Mouse (Mus musculus) brain, adult 2 months (tissue): Measurements from ENCODE around the gene H2al1h.
"Not testable (repeated sequence)": the region's sequence is repeated elsewhere in the genome, so short reads cannot be mapped to it uniquely, and the experiment has no call there.

Source experiments
- DNase-seq: peaks from one replicate; pipeline ENCODE4 v3.0.0; 2011; ENCODE audit warnings: low read depth, low spot score

H2al1h gene

DNA sequence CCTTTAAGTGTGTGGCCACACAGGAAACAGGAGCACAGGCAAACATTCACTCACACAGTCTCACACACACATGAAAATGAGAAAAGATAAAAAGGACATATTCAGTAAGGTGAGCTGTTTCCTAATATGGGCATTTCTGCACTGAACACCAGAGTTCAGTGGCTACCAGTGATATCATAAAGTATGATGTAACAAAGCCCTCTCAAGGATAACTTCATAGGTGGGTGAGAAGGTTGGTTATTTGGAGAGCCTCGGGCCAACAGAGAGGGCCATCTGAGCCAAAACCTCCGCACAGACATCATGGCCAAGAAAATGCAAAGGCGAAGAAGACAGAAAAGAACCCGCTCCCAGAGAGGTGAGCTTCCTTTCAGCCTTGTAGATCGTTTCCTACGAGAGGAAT is at the start of gene H2al1h:
TSS of gene H2al1h (plus strand) at position 301 of the 400 bp plus-strand sequence.
- DNase-seq, result not testable (repeated sequence)

DNA sequence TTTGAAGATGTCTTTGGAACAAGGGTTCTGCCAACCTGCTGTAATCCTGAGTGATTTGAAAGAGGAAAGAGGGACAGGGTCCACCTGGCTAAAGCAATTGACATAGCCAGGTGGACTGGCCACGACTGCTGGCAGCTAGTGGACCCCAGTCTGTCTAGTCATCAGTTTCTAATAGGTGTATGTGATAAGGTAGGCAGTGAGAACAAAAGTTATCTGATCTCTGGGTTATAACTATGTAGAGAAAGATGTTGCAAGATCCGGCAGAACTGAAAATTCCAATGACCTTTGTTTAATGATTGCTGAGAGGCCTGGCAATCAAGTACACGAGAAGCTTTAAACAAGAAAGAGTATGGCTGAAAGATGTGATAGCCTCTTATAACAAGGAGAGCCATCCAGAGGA is 48.1 kb upstream of the H2al1h start:
- DNase-seq, result no peak

DNA sequence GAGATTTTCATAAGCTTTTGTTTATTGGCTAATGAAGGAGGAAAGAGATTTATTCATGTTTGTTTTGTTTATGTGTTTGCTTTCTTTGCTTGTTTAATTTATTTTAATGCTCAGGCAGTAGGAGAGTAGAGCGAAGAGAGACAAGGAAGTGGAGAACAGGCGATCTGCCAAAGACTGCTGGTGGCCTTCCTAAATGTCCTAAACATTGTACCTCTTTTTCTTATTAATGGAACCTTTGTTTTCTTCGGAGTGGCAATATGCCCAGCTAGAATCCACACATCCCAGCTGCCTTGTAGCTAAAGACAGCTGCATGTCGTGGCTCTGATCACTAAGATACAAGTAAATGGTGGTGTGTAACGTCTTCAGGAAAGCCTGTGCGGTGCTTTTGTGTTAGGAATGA is 44.2 kb upstream of the H2al1h start:
- no peak for DNase-seq

DNA sequence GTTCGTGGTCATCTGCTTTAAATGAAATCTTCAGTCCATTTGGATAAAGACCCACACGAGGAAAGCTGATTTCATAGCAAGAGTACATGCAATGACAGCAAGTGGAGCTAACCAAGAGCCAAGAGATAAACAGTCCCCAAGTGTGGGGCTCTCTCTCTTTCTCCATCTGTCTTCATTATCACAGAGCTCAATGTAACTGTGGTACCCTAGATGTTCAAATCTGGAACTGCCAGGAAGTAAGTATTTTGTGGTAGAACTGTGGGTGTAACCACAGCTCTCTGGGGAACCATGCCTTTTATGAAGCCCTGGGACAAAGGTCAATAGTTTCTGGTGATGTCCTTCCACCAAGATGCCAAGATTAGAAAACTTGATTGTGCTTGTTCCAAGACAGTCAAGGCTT is 40.6 kb upstream of the H2al1h start:
- no peak for DNase-seq

DNA sequence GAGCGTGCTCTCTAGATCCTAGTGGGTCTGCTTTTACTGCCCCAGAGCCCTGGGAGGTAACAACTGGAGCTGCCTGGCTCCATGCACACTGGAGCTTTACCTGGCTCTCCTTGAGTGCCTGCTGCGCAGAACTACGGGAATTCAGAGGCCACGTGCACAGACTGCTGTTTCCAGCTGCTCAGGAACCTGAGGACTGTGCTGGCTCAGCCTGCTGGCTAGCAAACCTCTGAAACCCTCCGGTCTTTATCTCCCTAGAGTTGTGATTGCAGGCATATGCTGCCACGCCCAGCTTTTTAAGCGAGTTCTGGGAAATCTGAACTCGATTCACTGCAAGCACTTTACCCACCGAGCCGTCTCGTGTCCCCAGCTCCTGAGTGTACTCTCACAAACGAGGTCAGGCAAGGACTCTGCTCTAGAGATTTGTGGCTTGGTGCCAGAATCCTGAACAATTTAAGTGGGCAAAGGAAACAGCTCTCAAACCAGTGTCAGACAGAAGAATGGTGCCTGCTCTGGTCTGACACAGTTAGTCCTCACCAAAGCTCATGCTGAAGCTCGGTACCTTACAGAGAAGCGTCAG is 32.9 kb upstream of the H2al1h start:
- no peak for DNase-seq

DNA sequence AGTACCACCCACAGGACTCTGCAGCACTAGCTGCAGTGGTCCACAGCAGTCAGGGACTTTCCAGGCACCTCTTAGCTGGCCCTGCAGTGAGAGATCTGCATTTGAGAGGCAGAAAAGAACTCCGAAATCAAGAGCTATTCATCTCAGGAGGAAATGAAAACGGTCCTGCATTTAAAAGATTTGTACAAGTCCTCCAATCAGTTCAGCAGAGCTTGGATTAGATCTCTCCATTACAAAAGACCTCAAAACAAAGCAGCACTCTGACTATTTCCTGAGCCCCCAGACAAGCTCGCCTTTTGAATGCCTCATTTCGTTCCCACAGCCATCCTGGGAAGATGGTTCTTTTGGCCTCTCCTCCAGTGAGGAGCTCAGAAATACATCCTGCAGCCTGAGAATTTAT is 32.0 kb upstream of the H2al1h start:
- DNase-seq, result no peak

DNA sequence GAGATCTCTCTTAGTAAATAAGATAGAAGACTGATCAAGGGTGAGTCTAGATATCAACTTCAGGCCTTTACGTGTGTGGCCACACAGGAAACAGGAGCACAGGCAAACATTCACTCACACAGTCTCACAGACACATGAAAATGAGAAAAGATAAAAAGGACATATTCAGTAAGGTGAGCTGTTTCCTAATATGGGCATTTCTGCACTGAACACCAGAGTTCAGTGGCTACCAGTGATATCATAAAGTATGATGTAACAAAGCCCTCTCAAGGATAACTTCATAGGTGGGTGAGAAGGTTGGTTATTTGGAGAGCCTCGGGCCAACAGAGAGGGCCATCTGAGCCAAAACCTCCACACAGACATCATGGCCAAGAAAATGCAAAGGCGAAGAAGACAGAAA is 22.3 kb upstream of the H2al1h start, which contains the start of gene H2al1a:
TSS of gene H2al1a (plus strand) at position 301 of the 400 bp plus-strand sequence.
- DNase-seq, result not testable (repeated sequence)

DNA sequence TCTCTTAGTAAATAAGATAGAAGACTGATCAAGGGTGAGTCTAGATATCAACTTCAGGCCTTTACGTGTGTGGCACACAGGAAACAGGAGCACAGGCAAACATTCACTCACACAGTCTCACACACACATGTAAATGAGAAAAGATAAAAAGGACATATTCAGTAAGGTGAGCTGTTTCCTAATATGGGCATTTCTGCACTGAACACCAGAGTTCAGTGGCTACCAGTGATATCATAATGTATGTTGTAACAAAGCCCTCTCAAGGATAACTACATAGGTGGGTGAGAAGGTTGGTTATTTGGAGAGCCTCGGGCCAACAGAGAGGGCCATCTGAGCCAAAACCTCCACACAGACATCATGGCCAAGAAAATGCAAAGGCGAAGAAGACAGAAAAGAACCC is 19.2 kb upstream of the H2al1h start, which contains the start of gene H2al1b:
TSS of gene H2al1b (plus strand) at position 301 of the 400 bp plus-strand sequence.
- not testable (repeated sequence) for DNase-seq

DNA sequence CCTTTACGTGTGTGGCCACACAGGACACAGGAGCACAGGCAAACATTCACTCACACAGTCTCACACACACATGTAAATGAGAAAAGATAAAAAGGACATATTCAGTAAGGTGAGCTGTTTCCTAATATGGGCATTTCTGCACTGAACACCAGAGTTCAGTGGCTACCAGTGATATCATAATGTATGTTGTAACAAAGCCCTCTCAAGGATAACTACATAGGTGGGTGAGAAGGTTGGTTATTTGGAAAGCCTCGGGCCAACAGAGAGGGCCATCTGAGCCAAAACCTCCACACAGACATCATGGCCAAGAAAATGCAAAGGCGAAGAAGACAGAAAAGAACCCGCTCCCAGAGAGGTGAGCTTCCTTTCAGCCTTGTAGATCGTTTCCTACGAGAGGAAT is 15.9 kb upstream of the H2al1h start, which contains the start of gene H2al1c:
TSS of gene H2al1c (plus strand) at position 301 of the 400 bp plus-strand sequence.
- DNase-seq, result not testable (repeated sequence)

DNA sequence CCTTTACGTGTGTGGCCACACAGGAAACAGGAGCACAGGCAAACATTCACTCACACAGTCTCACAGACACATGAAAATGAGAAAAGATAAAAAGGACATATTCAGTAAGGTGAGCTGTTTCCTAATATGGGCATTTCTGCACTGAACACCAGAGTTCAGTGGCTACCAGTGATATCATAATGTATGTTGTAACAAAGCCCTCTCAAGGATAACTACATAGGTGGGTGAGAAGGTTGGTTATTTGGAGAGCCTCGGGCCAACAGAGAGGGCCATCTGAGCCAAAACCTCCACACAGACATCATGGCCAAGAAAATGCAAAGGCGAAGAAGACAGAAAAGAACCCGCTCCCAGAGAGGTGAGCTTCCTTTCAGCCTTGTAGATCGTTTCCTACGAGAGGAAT is 12.8 kb upstream of the H2al1h start, which contains the start of gene H2al1d:
TSS of gene H2al1d (plus strand) at position 301 of the 400 bp plus-strand sequence.
- DNase-seq, result not testable (repeated sequence)

DNA sequence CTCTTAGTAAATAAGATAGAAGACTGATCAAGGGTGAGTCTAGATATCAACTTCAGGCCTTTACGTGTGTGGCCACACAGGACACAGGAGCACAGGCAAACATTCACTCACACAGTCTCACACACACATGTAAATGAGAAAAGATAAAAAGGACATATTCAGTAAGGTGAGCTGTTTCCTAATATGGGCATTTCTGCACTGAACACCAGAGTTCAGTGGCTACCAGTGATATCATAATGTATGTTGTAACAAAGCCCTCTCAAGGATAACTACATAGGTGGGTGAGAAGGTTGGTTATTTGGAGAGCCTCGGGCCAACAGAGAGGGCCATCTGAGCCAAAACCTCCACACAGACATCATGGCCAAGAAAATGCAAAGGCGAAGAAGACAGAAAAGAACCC is 9.7 kb upstream of the H2al1h start, which contains the start of gene H2al1e:
TSS of gene H2al1e (plus strand) at position 301 of the 400 bp plus-strand sequence.
- not testable (repeated sequence) for DNase-seq

DNA sequence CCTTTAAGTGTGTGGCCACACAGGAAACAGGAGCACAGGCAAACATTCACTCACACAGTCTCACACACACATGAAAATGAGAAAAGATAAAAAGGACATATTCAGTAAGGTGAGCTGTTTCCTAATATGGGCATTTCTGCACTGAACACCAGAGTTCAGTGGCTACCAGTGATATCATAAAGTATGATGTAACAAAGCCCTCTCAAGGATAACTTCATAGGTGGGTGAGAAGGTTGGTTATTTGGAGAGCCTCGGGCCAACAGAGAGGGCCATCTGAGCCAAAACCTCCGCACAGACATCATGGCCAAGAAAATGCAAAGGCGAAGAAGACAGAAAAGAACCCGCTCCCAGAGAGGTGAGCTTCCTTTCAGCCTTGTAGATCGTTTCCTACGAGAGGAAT is 6.4 kb upstream of the H2al1h start, which contains the start of gene H2al1f:
TSS of gene H2al1f (plus strand) at position 301 of the 400 bp plus-strand sequence.
- not testable (repeated sequence) for DNase-seq

DNA sequence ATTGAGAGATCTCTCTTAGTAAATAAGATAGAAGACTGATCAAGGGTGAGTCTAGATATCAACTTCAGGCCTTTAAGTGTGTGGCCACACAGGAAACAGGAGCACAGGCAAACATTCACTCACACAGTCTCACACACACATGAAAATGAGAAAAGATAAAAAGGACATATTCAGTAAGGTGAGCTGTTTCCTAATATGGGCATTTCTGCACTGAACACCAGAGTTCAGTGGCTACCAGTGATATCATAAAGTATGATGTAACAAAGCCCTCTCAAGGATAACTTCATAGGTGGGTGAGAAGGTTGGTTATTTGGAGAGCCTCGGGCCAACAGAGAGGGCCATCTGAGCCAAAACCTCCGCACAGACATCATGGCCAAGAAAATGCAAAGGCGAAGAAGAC is 3.3 kb upstream of the H2al1h start, which contains the start of gene H2al1g:
TSS of gene H2al1g (plus strand) at position 301 of the 400 bp plus-strand sequence.
- DNase-seq, result not testable (repeated sequence)

DNA sequence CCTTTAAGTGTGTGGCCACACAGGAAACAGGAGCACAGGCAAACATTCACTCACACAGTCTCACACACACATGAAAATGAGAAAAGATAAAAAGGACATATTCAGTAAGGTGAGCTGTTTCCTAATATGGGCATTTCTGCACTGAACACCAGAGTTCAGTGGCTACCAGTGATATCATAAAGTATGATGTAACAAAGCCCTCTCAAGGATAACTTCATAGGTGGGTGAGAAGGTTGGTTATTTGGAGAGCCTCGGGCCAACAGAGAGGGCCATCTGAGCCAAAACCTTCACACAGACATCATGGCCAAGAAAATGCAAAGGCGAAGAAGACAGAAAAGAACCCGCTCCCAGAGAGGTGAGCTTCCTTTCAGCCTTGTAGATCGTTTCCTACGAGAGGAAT is 3.1 kb downstream of the H2al1h start, which contains the start of gene H2al1i:
TSS of gene H2al1i (plus strand) at position 301 of the 400 bp plus-strand sequence.
- not testable (repeated sequence) for DNase-seq

DNA sequence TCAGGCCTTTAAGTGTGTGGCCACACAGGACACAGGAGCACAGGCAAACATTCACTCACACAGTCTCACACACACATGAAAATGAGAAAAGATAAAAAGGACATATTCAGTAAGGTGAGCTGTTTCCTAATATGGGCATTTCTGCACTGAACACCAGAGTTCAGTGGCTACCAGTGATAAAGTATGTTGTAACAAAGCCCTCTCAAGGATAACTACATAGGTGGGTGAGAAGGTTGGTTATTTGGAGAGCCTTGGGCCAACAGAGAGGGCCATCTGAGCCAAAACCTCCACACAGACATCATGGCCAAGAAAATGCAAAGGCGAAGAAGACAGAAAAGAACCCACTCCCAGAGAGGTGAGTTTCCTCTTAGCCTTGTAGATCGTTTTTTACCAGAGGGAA is 6.2 kb downstream of the H2al1h start, which contains the start of gene H2al1j:
TSS of gene H2al1j (plus strand) at position 301 of the 400 bp plus-strand sequence.
- not testable (repeated sequence) for DNase-seq

DNA sequence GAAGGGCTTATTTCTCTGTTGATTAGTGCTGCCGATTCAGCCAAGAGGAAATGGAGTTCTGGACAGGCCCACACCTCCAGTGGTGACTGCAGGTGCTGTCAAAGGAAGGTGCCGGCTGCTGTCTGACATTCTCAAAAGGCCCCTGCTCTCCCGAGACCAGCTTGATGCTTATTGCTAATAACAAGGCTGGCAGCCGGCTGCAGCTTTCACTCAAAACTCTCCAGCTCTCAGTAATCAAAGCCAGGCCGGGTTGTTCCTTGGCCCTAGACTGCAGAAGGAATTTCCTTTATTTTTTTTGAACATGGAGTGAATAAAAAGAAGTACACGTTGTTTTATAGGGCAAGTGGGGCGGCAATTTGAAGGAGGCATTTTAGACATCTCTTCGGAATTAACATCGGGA is 24.5 kb downstream of the H2al1h start:
- peak; percentile 30 for DNase-seq

DNA sequence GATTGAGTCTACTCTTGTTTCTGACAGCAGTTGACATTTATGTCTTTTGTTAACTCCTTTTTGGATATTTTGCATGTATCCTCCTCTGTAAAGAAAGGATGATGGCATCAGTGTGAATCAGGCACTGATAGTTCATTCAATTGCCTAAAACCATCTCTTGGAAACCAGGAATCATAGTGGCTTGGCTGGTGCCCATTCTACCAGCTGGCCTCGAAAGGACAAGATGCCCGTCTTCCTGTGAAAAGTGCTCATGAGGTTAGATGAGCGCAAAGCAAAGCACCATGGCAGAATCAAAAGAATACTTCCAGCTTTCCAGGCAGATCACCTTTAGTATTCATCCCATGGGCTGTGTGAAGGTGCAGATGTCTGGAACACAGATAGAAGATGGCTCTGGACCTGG is 25.5 kb downstream of the H2al1h start:
- peak; percentile 16 for DNase-seq

DNA sequence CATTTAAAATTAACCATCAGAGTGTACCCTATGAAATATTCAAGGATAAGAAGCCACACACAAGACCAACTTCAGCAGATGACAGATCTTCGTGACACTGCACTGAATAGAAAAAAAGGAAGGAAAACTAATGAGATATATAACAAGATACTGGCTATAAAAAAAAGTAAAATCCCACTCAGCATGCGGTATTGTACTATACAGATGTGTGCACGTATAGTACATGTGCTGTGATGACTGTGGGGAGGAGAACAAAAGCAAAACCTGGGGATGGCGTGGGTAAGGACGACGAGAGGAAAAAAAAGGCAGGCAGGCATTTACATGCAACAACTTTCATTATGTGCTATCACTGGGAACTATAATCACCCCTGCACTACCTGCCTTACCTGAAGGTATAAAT is 39.5 kb downstream of the H2al1h start:
- no peak for DNase-seq

DNA sequence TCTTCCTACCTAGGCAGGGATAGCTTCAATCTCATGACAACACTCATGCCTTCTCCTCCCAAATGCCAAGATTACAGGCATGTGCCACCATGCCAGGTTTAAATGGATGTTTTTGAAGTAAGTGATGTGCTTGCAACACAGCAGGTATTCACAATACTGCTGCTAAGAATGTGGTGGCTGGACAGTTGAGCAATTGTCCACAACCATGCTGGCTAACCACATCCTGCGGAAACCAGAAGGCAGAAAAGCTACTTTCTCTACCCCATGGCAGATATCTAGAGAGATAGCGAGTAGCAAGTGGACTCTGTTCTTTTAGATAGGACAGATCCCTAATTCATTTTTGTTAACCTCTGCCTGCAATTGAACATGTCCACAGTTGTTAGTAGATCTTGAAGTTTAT is 40.0 kb downstream of the H2al1h start:
- DNase-seq, result no peak

DNA sequence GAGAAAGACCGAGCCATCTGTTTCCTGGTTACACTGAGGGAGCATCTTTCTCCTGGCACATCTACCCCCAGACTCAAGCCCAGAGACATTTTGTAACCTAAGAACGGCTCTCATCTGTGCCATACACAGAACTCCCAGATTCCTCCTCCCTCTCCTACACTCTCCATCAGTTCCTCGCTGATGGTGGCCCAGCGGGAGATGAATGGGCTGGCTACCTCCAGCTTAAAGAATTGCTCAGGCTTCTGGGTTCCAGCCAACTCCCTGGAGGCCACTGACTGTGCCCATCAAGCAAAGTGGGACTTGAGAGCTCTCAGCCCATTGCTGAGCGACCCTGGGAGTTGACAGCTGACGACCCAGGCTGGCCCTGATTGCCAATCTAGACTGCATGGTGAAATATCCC is 42.6 kb downstream of the H2al1h start:
- DNase-seq, result peak; percentile 71

DNA sequence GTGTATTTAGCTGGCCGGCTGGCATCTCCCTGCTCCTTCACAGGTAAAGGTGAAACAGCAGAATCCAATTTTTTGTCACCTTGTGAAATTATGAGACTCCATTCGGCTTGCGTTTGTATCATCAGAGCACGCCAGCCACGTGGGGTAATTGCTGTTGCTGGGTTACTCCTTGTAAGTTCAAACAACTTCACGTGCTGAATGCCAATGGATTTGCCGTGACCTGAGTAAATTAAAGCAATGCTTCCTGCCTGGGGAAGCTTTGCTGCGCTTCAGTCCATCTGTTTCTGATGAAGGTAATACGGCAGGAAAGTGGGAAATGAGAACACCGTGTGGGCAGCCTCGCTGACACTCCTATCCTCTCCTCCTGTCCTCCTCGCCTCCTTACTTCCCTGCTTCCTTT is 43.9 kb downstream of the H2al1h start:
- no peak for DNase-seq
